Mouse (Mus musculus) forebrain, embryonic 11.5 days (tissue): ENCODE data around the gene Srp9. TPM values are rescaled to one million over a fixed set of nuclear protein-coding genes. Genes with fewer than 3 reads are reported as not detected.

Experiments used
- ATAC-seq: fragments of 200-750 bp; cut with Nextera tagmentation; replicated peaks from 2 replicates; pipeline ENCODE4 v1.8.0; 2017; ENCODE audit warnings: moderate TSS enrichment; ENCODE audit not compliant: low FRiP score
- DNase-seq: peaks from one replicate; pipeline ENCODE4 v3.0.0-alpha.2; 2017; ENCODE audit warnings: low spot score
- H3K27ac ChIP-seq: fragments of 300-500 bp; sonication (generic); 2 replicates; pipeline ENCODE4 v1.5.1; 2014; ENCODE audit warnings: low read depth, low read length
- H3K27me3 ChIP-seq: fragments of 300-500 bp; sonication (generic); 2 replicates; pipeline ENCODE4 v1.6.1; 2014; ENCODE audit warnings: mild to moderate bottlenecking, low read length, mixed read lengths; ENCODE audit not compliant: control insufficient read depth, insufficient read depth
- H3K36me3 ChIP-seq: fragments of 300-500 bp; sonication (generic); 2 replicates; pipeline ENCODE4 v1.6.1; 2014; ENCODE audit warnings: mild to moderate bottlenecking, low read length, moderate library complexity, mixed read lengths; ENCODE audit not compliant: control insufficient read depth, insufficient read depth
- H3K4me1 ChIP-seq: fragments of 300-500 bp; sonication (generic); replicated peaks from 2 replicates; pipeline ENCODE4 v1.6.1; 2014; ENCODE audit warnings: low read length, mixed read lengths; ENCODE audit not compliant: control insufficient read depth, insufficient read depth
- H3K4me2 ChIP-seq: fragments of 300-500 bp; sonication (generic); 2 replicates; pipeline ENCODE4 v1.6.1; 2014; ENCODE audit warnings: low read depth, mild to moderate bottlenecking, low read length, moderate library complexity, mixed read lengths; ENCODE audit not compliant: severe bottlenecking
- H3K4me3 ChIP-seq: fragments of 300-500 bp; sonication (generic); 2 replicates; pipeline ENCODE4 v1.5.1; 2014; ENCODE audit warnings: low read depth, low read length
- H3K9ac ChIP-seq: fragments of 300-500 bp; sonication (generic); 2 replicates; pipeline ENCODE4 v1.6.1; 2014; ENCODE audit warnings: low read length
- H3K9me3 ChIP-seq: fragments of 300-500 bp; sonication (generic); 2 replicates; pipeline ENCODE4 v1.6.1; 2016; ENCODE audit warnings: low read length, mixed read lengths; ENCODE audit not compliant: control insufficient read depth
- WGBS: fragments of 180-500 bp; shearing (Covaris S2); extraction: QIAGEN DNeasy Blood & Tissue Kit; methylation state at CpG from one replicate; pipeline ENCODE4 v1.1.7; 2014; 5-methylcytosine and 5-hydroxymethylcytosine counted together
- polyA plus RNA-seq: library from polyadenylated mRNA; unstranded; fragments of >200 nt; fragmentation: Nextera tagmentation; extraction: Ambion mirVana; gene quantifications from 2 replicates; pipeline ENCODE4 v1.2.1, GENCODE M21; 2014

The Srp9 gene
- polyA plus RNA-seq, 1 experiment from 2014 or later, result 151 TPM

GRCm38 (mm10) chr1:182090298-182090677 lies 34.2 kb upstream of the Srp9 start:
- ATAC-seq, result no peak
- H3K9ac ChIP-seq, result no peak overlapping the region
- no peak overlapping the region for H3K4me3 ChIP-seq
- H3K27ac ChIP-seq, result no peak overlapping the region
- peaks cover 8% of the 10 kb centered on the region; the same call in 1 of the 2 replicates for H3K4me1 ChIP-seq
- DNase-seq, result no peak
- no peak overlapping the region for H3K4me2 ChIP-seq
- WGBS, result 25% methylated on average over 5 of the region's 5 CpGs
- no peaks in the 10 kb centered on the region for H3K9me3 ChIP-seq
- H3K36me3 ChIP-seq, result no peaks in the 10 kb centered on the region
- H3K27me3 ChIP-seq, result no peaks in the 10 kb centered on the region

GRCm38 (mm10) chr1:182091261-182091660 lies 33.3 kb upstream of the Srp9 start:
- Histone ChIP-seq H3K4me3 (no peak overlapping the region), H3K27ac (no peak overlapping the region), H3K9me3 (no peaks in the 10 kb centered on the region), H3K27me3 (no peaks in the 10 kb centered on the region), H3K4me1 (peaks cover 10% of the 10 kb centered on the region; the same call in 1 of the 2 replicates), H3K36me3 (no peaks in the 10 kb centered on the region), H3K9ac (no peak overlapping the region), H3K4me2 (no peak overlapping the region)
- 70% methylated on average over 7 of the region's 7 CpGs for WGBS
- no peak for ATAC-seq
- DNase-seq, result no peak

GRCm38 (mm10) chr1:182091746-182092412 lies 32.7 kb upstream of the Srp9 start:
- Histone ChIP-seq H3K27me3 (no peaks in the 10 kb centered on the region), H3K36me3 (no peaks in the 10 kb centered on the region), H3K4me3 (no peak overlapping the region), H3K4me2 (no peak overlapping the region), H3K4me1 (peaks cover 10% of the 10 kb centered on the region; the same call in 1 of the 2 replicates), H3K27ac (no peak overlapping the region), H3K9me3 (no peaks in the 10 kb centered on the region), H3K9ac (no peak overlapping the region)
- ATAC-seq (no peak), DNase-seq (no peak)
- WGBS, result 69% methylated on average over 13 of the region's 13 CpGs

GRCm38 (mm10) chr1:182092413-182092800 lies 32.1 kb upstream of the Srp9 start:
- peaks cover 10% of the 10 kb centered on the region; the same call in 1 of the 2 replicates for H3K4me1 ChIP-seq
- H3K4me2 ChIP-seq, result no peak overlapping the region
- H3K9me3 ChIP-seq, result no peaks in the 10 kb centered on the region
- no peak overlapping the region for H3K4me3 ChIP-seq
- no peak overlapping the region for H3K27ac ChIP-seq
- ATAC-seq (no peak), DNase-seq (no peak)
- WGBS, result 69% methylated on average over 5 of the region's 5 CpGs
- H3K27me3 ChIP-seq, result no peaks in the 10 kb centered on the region
- no peak overlapping the region for H3K9ac ChIP-seq
- no peaks in the 10 kb centered on the region for H3K36me3 ChIP-seq

- 86% methylated on average over 5 of the region's 5 CpGs for WGBS
- no peak overlapping the region for H3K9ac ChIP-seq
- peaks cover 10% of the 10 kb centered on the region; the same call in 1 of the 2 replicates for H3K4me1 ChIP-seq
- H3K36me3 ChIP-seq, result no peaks in the 10 kb centered on the region
- H3K27ac ChIP-seq, result no peak overlapping the region
- H3K9me3 ChIP-seq, result no peaks in the 10 kb centered on the region
- ATAC-seq (no peak), DNase-seq (no peak)
- no peak overlapping the region for H3K4me2 ChIP-seq
- no peak overlapping the region for H3K4me3 ChIP-seq
- no peaks in the 10 kb centered on the region for H3K27me3 ChIP-seq
These were observed 31.1 kb upstream of the Srp9 start for GRCm38 (mm10) chr1:182093407-182093806.

- Histone ChIP-seq H3K4me3 (no peak overlapping the region), H3K27me3 (no peaks in the 10 kb centered on the region), H3K9me3 (no peaks in the 10 kb centered on the region), H3K4me1 (peaks cover 10% of the 10 kb centered on the region; the same call in 1 of the 2 replicates), H3K4me2 (peak overlapping the region; percentile 2; the same call in 1 of the 2 replicates), H3K36me3 (no peaks in the 10 kb centered on the region), H3K9ac (no peak overlapping the region), H3K27ac (no peak overlapping the region)
- ATAC-seq (peak; percentile 34; the same call in 1 of the 2 replicates), DNase-seq (no peak)
- 29% methylated on average over 15 of the region's 15 CpGs for WGBS
These were observed 29.9 kb upstream of the Srp9 start for GRCm38 (mm10) chr1:182094473-182095136.

- no peak overlapping the region for H3K27ac ChIP-seq
- no peaks in the 10 kb centered on the region for H3K36me3 ChIP-seq
- no peak overlapping the region for H3K4me3 ChIP-seq
- H3K4me1 ChIP-seq, result peaks cover 8% of the 10 kb centered on the region; the same call in 1 of the 2 replicates
- H3K27me3 ChIP-seq, result no peaks in the 10 kb centered on the region
- DNase-seq, result peak; percentile 62
- H3K9ac ChIP-seq, result no peak overlapping the region
- 22% methylated on average over 10 of the region's 10 CpGs for WGBS
- ATAC-seq, result peak; percentile 60; the same call in 1 of the 2 replicates
- no peaks in the 10 kb centered on the region for H3K9me3 ChIP-seq
- H3K4me2 ChIP-seq, result 0 out of 2 replicates have a peak overlapping the region, but pooled peaks have one; percentile 24
These were observed 29.2 kb upstream of the Srp9 start for GRCm38 (mm10) chr1:182095240-182095741.

- Histone ChIP-seq H3K9ac (no peak overlapping the region), H3K4me2 (no peak overlapping the region), H3K27me3 (no peaks in the 10 kb centered on the region), H3K27ac (no peak overlapping the region), H3K4me1 (peaks cover 5% of the 10 kb centered on the region; the same call in 1 of the 2 replicates), H3K36me3 (no peaks in the 10 kb centered on the region), H3K9me3 (no peaks in the 10 kb centered on the region), H3K4me3 (no peak overlapping the region)
- no peak for ATAC-seq
- no peak for DNase-seq
- WGBS, result 88% methylated on average over 5 of the region's 5 CpGs
These were observed 27.8 kb upstream of the Srp9 start for GRCm38 (mm10) chr1:182096707-182097106.
